Mouse (Mus musculus): ENCODE measurements around the gene Txndc8. TPM values are rescaled to one million over a fixed set of nuclear protein-coding genes. Genes with fewer than 3 reads are reported as not detected.

The Txndc8 gene
- polyA plus RNA-seq, 1 experiment from 2014 or later = not detected

Other genes starting within 250 kb of the Txndc8 start
- gene D630039A03Rik, start 92.8 kb downstream of the Txndc8 start, polyA plus RNA-seq (2016; fragmentation: Nextera tagmentation; extraction: Ambion mirVana) = 0.31 and 0.45 TPM in 2 replicates
- gene Txn1, start 52.7 kb downstream of the Txndc8 start, polyA plus RNA-seq (2016; fragmentation: Nextera tagmentation; extraction: Ambion mirVana) = 292 and 314 TPM in 2 replicates
- 4.5 and 5.1 TPM in 2 replicates for gene Svep1, start 197.7 kb upstream of the Txndc8 start, polyA plus RNA-seq (2016; fragmentation: Nextera tagmentation; extraction: Ambion mirVana)